Mouse (Mus musculus) gastrocnemius, postnatal 10 days (tissue): Measurements from ENCODE around the gene Slc16a3. TPM values are rescaled to one million over a fixed set of nuclear protein-coding genes. Genes with fewer than 3 reads are reported as not detected.

Experiments used
- DNase-seq: peaks from one replicate; pipeline ENCODE4 v3.0.0; 2021; ENCODE audit warnings: mixed read lengths
- total RNA-seq, 2 experiments: library from RNA; stranded (reverse); gene quantifications; 2 replicates each; pipeline ENCODE4 v1.2.3; 2021

The Slc16a3 gene
- total RNA-seq, 2 experiments from 2014 or later, result 193 to 232 TPM

DNA sequence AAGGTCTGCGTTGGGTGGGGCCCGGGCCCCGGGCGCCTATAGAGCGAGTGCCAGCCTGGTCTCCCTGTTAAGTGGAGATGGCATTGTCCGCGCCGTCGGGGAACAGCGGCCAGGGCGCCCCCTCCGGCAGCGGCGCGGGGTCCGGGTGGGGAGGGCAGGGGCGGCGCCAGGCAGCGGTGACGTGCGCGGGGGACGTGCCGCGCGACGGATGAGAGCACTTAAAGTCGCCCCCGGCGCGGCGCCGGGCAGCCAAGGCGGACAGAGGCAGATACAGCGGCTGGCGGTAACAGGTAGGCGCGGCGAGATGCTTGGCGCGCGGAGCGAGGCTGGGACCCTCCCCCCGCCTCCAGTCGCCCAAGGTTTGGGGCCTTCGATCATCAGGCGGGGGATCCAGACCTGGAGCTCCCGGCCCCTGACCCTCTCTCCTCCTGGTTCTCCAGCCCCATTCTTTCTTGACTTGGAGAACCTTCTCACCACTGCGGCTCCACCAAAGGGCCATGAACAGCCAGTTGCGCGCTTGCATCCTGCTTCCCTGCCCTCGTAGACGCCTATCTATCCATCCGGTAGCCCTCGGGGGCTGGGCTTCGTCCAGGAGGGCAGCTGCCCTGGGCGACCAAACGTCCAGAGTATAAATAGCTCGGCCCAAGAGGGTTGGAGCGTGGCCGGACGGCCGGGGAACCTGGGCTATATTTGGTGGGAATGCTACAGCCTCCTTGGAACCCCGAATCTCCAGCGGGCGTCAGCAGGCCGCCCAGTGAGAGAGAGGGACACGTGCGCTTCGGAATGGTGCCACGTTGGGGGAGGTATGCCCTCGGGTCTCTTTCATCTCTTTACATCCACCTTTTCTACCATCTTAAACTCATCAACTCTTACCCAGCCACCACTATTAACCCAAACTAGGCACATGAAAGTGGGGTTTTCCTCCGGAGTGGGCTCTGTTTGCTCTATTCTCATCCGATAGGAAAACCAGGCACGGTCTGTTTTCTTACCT is 876 bp downstream of the Slc16a3 start:
- DNase-seq, result peak; percentile 77

- peak; percentile 36 for DNase-seq
Observed at GRCm38 (mm10) chr11:120949863-120950262, 1.6 kb downstream of the Slc16a3 start.

DNA sequence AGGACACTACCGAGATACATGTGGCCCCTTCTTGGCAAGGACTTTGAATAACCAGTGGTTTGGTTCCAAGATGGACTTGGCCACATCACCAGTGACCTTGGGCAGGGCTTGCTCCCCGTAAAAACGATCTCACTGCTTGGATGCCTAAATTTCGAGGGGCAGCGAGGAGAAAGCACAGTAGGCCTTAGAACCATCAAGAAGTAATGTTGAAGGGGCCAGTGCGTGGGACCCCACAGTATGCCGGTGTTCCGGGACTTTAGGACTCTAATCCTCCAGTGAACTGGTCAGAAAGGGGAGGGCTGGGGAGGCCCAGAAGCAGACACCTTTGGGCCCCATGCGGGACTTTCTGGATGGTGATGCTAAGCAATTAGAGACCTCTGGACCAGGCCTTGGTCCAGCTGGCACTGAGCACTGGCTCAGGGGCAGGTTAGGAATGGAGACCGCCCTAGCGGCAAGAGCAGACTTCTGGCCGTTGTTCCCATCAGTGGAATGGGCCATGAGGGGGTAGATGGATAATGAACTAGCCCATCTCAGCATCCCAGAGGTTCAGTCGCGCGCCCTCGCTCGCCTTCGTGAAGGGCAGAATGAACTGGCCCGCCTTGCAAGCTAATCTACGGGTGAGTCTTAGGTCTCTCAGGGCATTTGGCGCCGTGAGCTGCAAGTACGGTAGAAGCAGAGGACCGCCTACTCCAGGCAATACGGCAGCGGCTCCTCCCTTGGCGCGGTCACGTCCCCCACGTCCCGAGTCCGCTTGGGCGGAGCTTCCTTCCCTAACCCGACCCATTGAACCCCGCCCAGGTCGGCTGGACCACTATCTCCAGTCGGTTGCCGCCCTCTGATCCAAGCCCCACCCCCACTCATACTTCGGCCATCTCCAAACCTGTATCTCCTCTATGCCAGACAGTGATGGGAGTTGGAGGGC is 2.3 kb downstream of the Slc16a3 start:
- DNase-seq, result peak; percentile 88

- DNase-seq, result no peak
Observed at GRCm38 (mm10) chr11:120951237-120951636, 3.0 kb downstream of the Slc16a3 start.

DNA sequence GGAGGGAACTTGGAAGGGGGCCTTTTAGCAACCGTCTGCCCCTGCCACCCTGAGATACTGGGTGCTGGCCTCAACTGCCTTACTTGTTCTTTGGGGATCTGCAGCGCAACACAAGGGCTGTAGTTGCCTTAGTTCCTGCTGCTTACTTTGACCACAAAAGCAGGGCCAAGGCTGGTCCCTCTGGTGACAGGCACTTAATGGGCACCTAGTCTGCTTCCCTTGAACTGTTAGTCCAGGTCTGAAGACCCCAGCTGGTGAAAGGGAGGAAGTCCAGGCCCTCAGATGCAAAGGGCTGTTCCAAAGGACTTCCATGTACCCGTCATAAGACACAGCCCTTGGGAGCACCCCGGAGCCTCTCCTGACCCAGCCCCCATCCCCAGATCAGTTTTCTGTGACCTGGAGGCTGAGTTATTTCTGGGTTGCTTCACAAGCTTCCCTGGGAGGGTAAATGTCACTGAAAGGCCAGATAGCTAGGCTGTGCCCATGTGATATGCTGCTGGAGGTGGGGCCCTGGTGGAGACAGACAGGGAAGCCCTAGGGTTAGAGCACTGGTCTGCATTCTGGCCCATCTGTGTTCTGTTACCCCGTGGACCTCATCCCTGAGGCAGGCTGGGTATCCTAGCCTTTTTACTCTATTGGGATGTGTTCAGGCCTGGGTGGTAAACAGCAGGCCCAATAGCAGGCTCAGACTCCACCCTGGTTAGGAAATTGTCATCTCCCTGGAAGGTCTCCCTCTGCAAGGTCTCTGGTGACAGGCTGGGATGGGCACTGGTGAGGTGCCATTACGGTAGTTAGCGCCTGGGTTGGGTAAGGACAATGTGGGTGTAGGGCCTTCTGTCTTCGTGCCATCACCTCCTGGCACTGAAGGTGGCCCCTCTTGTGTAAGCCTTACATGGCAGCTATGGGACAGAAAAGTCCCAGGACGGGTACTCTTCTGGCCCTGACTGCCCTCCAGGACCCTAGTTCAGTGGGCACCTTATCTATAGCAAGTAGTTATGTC is 3.8 kb downstream of the Slc16a3 start:
- DNase-seq, result no peak

DNA sequence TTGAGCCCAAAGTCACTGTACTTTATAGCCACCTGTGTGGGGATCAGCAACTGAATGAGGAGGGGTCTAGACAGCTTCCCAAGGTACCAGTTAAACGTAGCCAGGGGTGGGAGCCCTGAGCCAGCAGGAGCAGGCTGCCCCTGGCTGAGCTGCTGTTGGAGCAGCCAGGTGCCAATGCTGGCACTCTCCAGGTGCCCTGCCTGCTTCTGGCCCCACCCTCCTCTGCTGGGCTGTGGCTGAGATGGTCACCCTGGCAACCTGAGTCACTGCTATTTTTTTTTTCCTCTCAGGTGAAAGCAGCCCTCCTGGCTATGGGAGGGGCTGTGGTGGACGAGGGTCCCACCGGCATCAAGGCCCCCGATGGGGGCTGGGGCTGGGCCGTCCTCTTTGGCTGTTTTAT is 6.7 kb downstream of the Slc16a3 start:
- DNase-seq, result no peak

GRCm38 (mm10) chr11:120955701-120956100 is 7.4 kb downstream of the Slc16a3 start:
- no peak for DNase-seq

DNA sequence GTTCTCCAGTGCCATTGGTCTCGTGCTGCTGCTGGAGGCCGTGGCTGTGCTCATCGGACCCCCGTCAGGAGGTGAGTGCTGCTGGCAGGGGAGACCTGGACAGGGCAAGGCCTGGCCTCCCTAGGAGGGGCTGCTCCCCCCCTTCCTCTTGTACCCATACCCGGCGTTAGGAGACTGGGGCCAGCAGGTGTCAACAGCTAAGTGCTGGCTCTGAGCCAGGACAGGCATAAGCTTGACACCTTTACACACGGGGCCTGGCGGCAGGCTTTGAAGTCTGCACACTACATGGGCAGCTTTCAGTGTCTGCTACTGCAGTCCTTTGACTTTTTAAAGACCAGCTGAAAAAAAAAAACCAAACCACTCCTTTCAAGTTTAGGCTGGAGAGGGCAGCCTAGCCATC is 8.8 kb downstream of the Slc16a3 start:
- DNase-seq, result no peak

- peak; percentile 35 for DNase-seq
Observed at GRCm38 (mm10) chr11:120957731-120958257, 9.5 kb downstream of the Slc16a3 start.

- DNase-seq, result no peak
Observed at GRCm38 (mm10) chr11:120959066-120959465, 10.8 kb downstream of the Slc16a3 start.

DNA sequence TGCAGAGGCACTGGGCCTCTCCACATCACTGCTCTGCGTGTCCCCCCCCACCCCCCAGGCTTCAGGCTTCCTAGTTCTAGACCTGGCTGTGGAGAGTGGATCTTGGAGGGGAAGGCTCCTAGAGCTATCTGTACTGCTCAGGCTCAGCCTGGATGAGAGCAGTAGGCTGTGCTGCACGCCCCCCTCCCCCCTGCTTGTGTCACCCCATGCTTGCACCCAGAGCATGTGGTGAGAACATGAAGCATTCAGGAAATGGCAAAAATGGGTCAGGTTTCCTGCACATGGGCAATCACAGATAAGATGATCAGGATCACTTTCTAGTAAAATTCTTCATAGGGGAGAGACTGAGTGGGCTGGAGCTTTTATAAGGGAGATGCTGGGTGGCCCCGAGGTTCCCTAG is 11.3 kb downstream of the Slc16a3 start:
- DNase-seq, result no peak

DNA sequence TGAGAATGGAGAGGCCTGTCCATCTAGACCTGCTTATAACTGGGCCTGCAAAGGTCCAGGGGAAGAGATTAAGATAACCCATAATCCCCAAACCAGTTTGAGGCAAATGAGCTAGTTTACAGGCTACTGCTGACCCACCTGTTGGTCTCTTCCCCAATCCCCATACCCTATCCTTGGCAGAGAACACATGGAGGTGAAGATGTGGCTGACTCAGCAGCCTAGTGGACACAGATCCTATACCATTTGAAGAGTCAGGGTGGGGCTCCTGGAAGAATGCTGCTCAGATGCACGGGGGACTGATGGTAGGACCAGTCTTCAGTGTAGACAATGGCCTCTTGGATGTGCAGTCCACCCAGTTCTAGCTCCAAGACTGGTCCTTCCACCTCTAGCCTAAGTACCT is 12.0 kb downstream of the Slc16a3 start:
- no peak for DNase-seq

DNA sequence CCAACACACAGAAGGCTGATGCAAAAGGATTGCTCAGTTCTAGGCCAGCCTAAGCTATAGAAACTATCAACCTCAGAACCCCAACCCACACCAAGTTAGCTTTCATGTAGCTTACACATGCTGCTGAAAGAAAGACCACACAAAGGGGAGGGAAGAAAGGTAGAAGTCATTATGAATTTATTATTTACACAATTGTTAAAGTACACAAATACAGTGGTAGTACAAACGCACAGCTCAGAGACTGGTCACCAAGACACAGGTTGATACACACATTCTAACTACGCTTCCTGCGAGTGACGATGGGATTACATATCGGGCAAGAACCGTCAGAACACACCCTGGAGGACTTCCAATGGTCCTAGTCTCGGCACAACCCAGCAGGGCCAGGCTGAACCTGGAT is 13.3 kb downstream of the Slc16a3 start:
- DNase-seq, result no peak

DNA sequence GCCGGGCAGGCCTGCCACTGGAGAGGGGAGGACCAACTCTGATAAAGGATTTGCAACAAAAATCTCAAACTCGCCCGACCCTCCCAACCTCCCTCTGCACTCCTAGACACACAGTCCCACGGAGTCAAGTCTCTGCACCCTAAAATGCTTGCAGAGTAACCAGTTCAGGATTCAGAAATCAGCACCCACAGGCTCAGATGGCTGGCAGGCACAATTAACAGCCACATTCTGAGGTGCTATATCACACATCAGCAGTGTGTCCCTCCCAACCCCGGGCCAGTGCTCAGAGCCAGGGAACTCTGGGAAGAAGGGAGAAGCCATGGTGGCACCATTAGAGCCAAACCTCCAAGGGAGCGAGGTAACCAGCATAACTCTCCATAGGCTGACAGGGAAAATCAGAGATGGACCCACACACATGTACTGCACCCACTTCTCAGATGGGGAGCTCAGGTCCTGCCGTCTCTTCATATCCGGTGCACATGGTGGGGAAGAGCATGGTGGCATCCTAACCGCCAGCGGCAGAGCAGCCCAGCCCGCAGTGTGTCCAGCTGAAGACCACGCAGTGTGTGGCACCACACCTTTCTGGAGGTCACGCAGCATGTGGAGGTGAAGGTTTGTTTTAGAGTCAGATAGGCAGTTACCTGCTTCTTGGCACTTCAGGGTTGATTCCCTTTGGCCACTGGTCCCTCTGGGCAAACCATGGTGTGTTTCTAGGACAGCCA is 13.9 kb downstream of the Slc16a3 start:
- no peak for DNase-seq

DNA sequence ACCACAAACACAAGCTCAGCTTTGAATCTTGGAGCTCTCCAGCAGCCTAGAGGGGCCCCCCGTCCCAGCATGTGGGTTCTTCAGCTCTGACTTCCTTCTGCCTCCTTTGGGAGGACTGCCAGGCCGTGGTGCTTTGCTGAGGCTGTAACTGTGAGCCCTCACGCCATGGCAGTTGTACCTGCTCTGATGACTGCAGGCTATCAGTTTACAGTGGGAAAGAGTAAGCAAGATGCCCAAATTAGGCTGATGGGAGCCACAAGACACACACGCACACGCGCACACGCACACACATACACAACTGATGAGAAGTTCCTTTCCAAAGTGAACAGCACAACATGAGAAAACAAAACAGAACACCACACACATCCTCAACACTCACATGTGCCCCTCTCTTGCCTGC is 14.6 kb downstream of the Slc16a3 start:
- DNase-seq, result no peak

GRCm38 (mm10) chr11:120964195-120965157 is 16.2 kb downstream of the Slc16a3 start:
- no peak for DNase-seq

GRCm38 (mm10) chr11:120965587-120965986 is 17.3 kb downstream of the Slc16a3 start:
- DNase-seq, result no peak

DNA sequence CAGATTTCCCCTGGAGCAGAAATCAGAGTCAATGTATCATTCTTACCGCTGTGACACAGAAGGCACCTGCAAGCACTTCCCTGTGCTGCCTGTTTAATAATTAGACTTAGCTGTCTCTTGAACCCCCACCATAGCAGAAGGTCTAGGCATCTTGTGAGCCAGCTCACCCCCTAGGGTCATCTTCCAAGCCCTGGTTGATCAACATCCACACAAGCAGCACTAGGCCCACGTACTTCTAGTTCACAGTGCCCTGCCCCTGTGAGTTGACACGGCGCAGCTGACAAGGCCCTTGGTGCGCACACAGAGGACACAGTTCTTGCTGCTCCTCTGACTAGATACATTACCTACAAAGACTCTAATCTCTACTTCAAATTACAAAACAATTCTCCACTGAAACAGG is 21.5 kb downstream of the Slc16a3 start:
- DNase-seq, result no peak

DNA sequence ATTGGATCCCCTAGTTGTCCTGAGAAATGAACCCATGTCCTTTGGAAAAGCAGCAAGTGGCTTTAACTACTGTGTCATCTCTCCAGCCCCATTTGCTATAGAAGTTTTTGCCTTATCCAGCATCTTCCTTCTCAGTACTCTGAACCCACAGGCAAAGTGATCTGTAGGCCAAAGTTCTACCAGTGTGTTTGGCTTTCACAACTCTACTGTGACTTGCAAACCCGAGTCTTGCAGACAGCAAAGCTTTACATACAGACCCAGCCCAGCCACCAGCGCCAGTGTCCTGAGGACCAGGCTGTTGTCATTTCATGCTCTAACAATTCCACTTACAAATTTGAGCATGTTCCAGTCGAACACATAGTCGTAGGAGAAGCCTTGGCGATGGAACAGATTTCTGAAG is 23.0 kb downstream of the Slc16a3 start:
- no peak for DNase-seq
